Mouse (Mus musculus): Measurements from ENCODE around the gene Adsl. TPM values are rescaled to one million over a fixed set of nuclear protein-coding genes. Genes with fewer than 3 reads are reported as not detected.

The Adsl gene
- polyA plus RNA-seq, 1 experiment from 2014 or later, result 184 TPM

DNA sequence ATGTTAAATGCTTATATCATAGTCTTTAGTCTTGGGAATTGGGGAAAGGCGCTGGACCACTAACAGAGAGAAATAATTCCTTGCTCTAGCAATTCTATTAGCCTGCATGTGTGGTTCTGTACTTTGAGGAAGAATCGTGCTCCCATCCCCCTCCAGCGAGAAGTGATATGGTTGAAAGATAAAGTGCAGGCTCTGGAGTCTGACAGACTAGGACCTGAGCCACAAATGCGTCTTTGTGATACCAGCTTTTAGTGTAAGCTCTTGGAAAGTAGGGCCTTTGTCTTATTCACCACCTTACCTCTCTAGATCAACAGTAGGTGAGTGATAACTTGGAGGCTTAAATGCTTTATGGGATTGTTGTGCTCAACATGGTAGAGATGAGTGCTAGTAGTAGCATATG lies 32.9 kb downstream of the Adsl start:
- no peaks in the 10 kb centered on the region for H3K9me3 ChIP-seq (ENCODE audit: control insufficient read depth, low read length)
- H3K36me3 ChIP-seq (ENCODE audit: control insufficient read depth, insufficient read depth, low read length), result no peaks in the 10 kb centered on the region
- H3K9ac ChIP-seq (ENCODE audit: low read length), result no peak overlapping the region
- H3K4me1 ChIP-seq (replicated peaks; ENCODE audit: control insufficient read depth, insufficient read depth, low read length), result no peaks in the 10 kb centered on the region; the same call in 1 of the 2 replicates
- DNase-seq (ENCODE audit: low spot score) (no peak), ATAC-seq (replicated peaks; ENCODE audit: low FRiP score) (no peak)
- no peak overlapping the region for H3K27ac ChIP-seq (ENCODE audit: low read depth, low read length)
- no peak overlapping the region for H3K4me3 ChIP-seq (ENCODE audit: low read depth, low read length)
- no peak overlapping the region for H3K4me2 ChIP-seq (ENCODE audit: low read depth, low read length, severe bottlenecking)
- no peaks in the 10 kb centered on the region for H3K27me3 ChIP-seq (ENCODE audit: control insufficient read depth, insufficient read depth, low read length)
- WGBS, result 88% methylated on average over 4 of the region's 4 CpGs

DNA sequence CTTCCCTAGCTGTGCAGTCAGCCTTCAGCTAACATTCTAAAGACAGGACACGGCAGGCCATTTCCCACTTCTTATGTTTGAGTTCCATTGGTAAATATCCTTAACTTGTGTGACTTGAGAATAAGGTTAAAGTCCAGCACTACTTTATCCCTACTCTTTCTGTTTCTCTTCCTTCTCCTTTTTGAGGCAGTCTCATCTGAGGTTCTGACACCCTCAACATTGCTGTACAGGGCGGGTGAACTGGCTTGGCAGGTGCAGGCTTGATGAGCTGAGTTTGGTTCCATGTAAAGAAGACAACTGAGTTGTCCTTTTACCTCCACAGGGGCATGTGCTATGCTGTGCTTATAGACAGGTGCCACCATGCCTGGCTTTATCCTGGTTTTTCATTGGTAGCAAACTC lies 35.0 kb downstream of the Adsl start:
- DNase-seq (ENCODE audit: low spot score), result no peak

DNA sequence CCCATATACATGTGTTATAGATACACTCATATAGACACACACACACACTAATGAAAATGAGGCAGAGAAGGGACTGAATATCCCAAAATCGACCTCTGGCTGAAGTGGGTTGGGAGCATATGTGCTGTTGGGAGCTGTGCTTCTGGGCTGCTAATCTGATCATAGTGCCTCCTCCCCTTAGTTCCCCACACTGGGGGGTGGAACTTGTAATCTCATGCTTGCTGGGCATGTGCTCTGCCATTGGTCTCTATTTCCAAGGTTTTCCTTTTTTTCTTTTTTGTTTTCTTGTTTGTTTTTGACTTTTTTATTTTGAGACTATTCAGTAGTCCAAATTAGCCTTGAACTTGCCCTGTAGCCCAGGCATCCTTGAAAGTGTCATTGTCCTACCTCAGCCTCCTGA lies 40.0 kb downstream of the Adsl start:
- no peak overlapping the region for H3K4me3 ChIP-seq (ENCODE audit: low read depth, low read length)
- H3K36me3 ChIP-seq (ENCODE audit: control insufficient read depth, insufficient read depth, low read length), result no peaks in the 10 kb centered on the region
- H3K27me3 ChIP-seq (ENCODE audit: control insufficient read depth, insufficient read depth, low read length), result no peaks in the 10 kb centered on the region
- no peak for DNase-seq (ENCODE audit: low spot score)
- H3K4me2 ChIP-seq (ENCODE audit: low read depth, low read length, severe bottlenecking), result no peak overlapping the region
- WGBS, result 39% methylated on average over 1 of the region's 1 CpGs
- ATAC-seq (replicated peaks; ENCODE audit: low FRiP score), result no peak
- no peaks in the 10 kb centered on the region for H3K9me3 ChIP-seq (ENCODE audit: control insufficient read depth, low read length)
- H3K27ac ChIP-seq (ENCODE audit: low read depth, low read length), result no peak overlapping the region
- H3K9ac ChIP-seq (ENCODE audit: low read length), result no peak overlapping the region
- no peaks in the 10 kb centered on the region for H3K4me1 ChIP-seq (replicated peaks; ENCODE audit: control insufficient read depth, insufficient read depth, low read length)

More for the DNA sequence above, 35.0 kb downstream of the Adsl start:
- Histone ChIP-seq H3K36me3 (ENCODE audit: control insufficient read depth, insufficient read depth, low read length) (no peaks in the 10 kb centered on the region), H3K27ac (ENCODE audit: low read depth, low read length) (no peak overlapping the region), H3K4me1 (replicated peaks; ENCODE audit: control insufficient read depth, insufficient read depth, low read length) (no peaks in the 10 kb centered on the region), H3K4me3 (ENCODE audit: low read depth, low read length) (no peak overlapping the region), H3K9ac (ENCODE audit: low read length) (no peak overlapping the region), H3K9me3 (ENCODE audit: control insufficient read depth, low read length) (no peaks in the 10 kb centered on the region), H3K4me2 (ENCODE audit: low read depth, low read length, severe bottlenecking) (no peak overlapping the region), H3K27me3 (ENCODE audit: control insufficient read depth, insufficient read depth, low read length) (no peaks in the 10 kb centered on the region)
- WGBS, result 91% methylated on average over 2 of the region's 2 CpGs
- ATAC-seq (replicated peaks; ENCODE audit: low FRiP score), result no peak

DNA sequence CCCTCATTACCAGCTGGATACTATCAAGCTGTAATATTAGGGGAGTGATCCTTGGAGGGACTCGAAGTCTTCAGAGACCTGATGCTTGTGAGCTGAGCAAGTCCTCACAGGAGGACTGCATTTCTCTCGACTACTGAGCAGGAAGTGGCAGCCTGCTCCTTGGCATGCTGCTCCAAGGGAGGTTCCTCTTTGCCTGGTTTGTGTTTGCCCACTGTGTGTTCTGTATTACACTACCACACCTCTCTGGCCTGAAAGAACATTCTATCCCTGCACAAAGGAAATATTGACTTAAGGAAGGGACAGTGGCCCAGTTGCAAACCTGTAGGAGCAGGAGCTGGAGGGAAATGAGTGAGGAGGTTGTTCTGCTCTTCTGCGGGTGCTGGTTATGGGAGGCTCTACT lies 41.4 kb downstream of the Adsl start:
- H3K36me3 ChIP-seq (ENCODE audit: control insufficient read depth, insufficient read depth, low read length), result no peaks in the 10 kb centered on the region
- H3K4me3 ChIP-seq (ENCODE audit: low read depth, low read length), result no peak overlapping the region
- ATAC-seq (replicated peaks; ENCODE audit: low FRiP score) (no peak), DNase-seq (ENCODE audit: low spot score) (no peak)
- H3K9me3 ChIP-seq (ENCODE audit: control insufficient read depth, low read length), result no peaks in the 10 kb centered on the region
- H3K27ac ChIP-seq (ENCODE audit: low read depth, low read length), result no peak overlapping the region
- no peak overlapping the region for H3K9ac ChIP-seq (ENCODE audit: low read length)
- no peaks in the 10 kb centered on the region for H3K27me3 ChIP-seq (ENCODE audit: control insufficient read depth, insufficient read depth, low read length)
- no peaks in the 10 kb centered on the region for H3K4me1 ChIP-seq (replicated peaks; ENCODE audit: control insufficient read depth, insufficient read depth, low read length)
- 76% methylated on average over 3 of the region's 3 CpGs for WGBS
- H3K4me2 ChIP-seq (ENCODE audit: low read depth, low read length, severe bottlenecking), result no peak overlapping the region

DNA sequence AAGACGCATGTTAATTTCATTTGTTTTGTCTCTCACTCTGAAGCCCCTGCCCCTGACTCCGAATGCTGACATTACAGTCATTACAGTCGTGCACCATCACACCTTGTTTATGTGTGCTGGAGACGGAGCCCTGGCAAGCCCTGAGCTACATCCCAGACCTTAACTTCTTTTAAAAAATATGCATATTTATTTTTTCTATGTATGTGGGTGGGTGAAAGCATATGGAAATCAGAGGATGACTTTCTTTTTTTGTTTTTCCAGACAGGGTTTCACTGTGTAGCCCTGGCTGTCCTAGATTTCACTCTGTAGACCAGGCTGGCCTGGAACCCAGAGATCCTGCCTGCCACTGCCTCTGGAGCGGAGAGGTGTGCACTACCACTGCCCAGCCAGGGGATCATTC lies 46.7 kb downstream of the Adsl start:
- no peak overlapping the region for H3K27ac ChIP-seq (ENCODE audit: low read depth, low read length)
- ATAC-seq (replicated peaks; ENCODE audit: low FRiP score) (no peak), DNase-seq (ENCODE audit: low spot score) (no peak)
- H3K4me1 ChIP-seq (replicated peaks; ENCODE audit: control insufficient read depth, insufficient read depth, low read length), result no peaks in the 10 kb centered on the region
- no peaks in the 10 kb centered on the region for H3K9me3 ChIP-seq (ENCODE audit: control insufficient read depth, low read length)
- WGBS, result 94% methylated on average over 5 of the region's 5 CpGs
- H3K4me3 ChIP-seq (ENCODE audit: low read depth, low read length), result no peak overlapping the region
- H3K27me3 ChIP-seq (ENCODE audit: control insufficient read depth, insufficient read depth, low read length), result no peaks in the 10 kb centered on the region
- no peak overlapping the region for H3K9ac ChIP-seq (ENCODE audit: low read length)
- no peak overlapping the region for H3K4me2 ChIP-seq (ENCODE audit: low read depth, low read length, severe bottlenecking)
- no peaks in the 10 kb centered on the region for H3K36me3 ChIP-seq (ENCODE audit: control insufficient read depth, insufficient read depth, low read length)

- Histone ChIP-seq H3K27ac (ENCODE audit: low read depth, low read length) (no peak overlapping the region), H3K4me3 (ENCODE audit: low read depth, low read length) (no peak overlapping the region), H3K9me3 (ENCODE audit: control insufficient read depth, low read length) (no peaks in the 10 kb centered on the region), H3K36me3 (ENCODE audit: control insufficient read depth, insufficient read depth, low read length) (no peaks in the 10 kb centered on the region), H3K4me1 (replicated peaks; ENCODE audit: control insufficient read depth, insufficient read depth, low read length) (no peaks in the 10 kb centered on the region), H3K4me2 (ENCODE audit: low read depth, low read length, severe bottlenecking) (no peak overlapping the region), H3K9ac (ENCODE audit: low read length) (no peak overlapping the region), H3K27me3 (ENCODE audit: control insufficient read depth, insufficient read depth, low read length) (no peaks in the 10 kb centered on the region)
- no peak for ATAC-seq (replicated peaks; ENCODE audit: low FRiP score)
- 77% methylated on average over 6 of the region's 6 CpGs for WGBS
- no peak for DNase-seq (ENCODE audit: low spot score)
These were observed 48.0 kb downstream of the Adsl start for GRCm38 (mm10) chr15:80996090-80996835.

GRCm38 (mm10) chr15:80997077-80997476 lies 48.8 kb downstream of the Adsl start:
- Histone ChIP-seq H3K36me3 (ENCODE audit: control insufficient read depth, insufficient read depth, low read length) (no peaks in the 10 kb centered on the region), H3K27ac (ENCODE audit: low read depth, low read length) (no peak overlapping the region), H3K4me2 (ENCODE audit: low read depth, low read length, severe bottlenecking) (no peak overlapping the region), H3K9me3 (ENCODE audit: control insufficient read depth, low read length) (no peaks in the 10 kb centered on the region), H3K27me3 (ENCODE audit: control insufficient read depth, insufficient read depth, low read length) (no peaks in the 10 kb centered on the region), H3K4me3 (ENCODE audit: low read depth, low read length) (no peak overlapping the region), H3K9ac (ENCODE audit: low read length) (no peak overlapping the region), H3K4me1 (replicated peaks; ENCODE audit: control insufficient read depth, insufficient read depth, low read length) (no peaks in the 10 kb centered on the region)
- ATAC-seq (replicated peaks; ENCODE audit: low FRiP score), result no peak
- DNase-seq (ENCODE audit: low spot score), result no peak
- WGBS, result 67% methylated on average over 1 of the region's 1 CpGs

- no peaks in the 10 kb centered on the region for H3K4me1 ChIP-seq (replicated peaks; ENCODE audit: control insufficient read depth, insufficient read depth, low read length)
- no peak overlapping the region for H3K4me3 ChIP-seq (ENCODE audit: low read depth, low read length)
- H3K27me3 ChIP-seq (ENCODE audit: control insufficient read depth, insufficient read depth, low read length), result no peaks in the 10 kb centered on the region
- H3K9me3 ChIP-seq (ENCODE audit: control insufficient read depth, low read length), result no peaks in the 10 kb centered on the region
- no peak overlapping the region for H3K4me2 ChIP-seq (ENCODE audit: low read depth, low read length, severe bottlenecking)
- H3K27ac ChIP-seq (ENCODE audit: low read depth, low read length), result no peak overlapping the region
- H3K36me3 ChIP-seq (ENCODE audit: control insufficient read depth, insufficient read depth, low read length), result no peaks in the 10 kb centered on the region
- 38% methylated on average over 3 of the region's 4 CpGs for WGBS
- ATAC-seq (replicated peaks; ENCODE audit: low FRiP score) (no peak), DNase-seq (ENCODE audit: low spot score) (no peak)
- no peak overlapping the region for H3K9ac ChIP-seq (ENCODE audit: low read length)
These were observed 52.3 kb downstream of the Adsl start for GRCm38 (mm10) chr15:81000419-81001138.

Measured in forebrain, embryonic 11.5 days (tissue).